Mouse (Mus musculus): Measurements from ENCODE around the gene Iqch.

The Iqch gene

DNA sequence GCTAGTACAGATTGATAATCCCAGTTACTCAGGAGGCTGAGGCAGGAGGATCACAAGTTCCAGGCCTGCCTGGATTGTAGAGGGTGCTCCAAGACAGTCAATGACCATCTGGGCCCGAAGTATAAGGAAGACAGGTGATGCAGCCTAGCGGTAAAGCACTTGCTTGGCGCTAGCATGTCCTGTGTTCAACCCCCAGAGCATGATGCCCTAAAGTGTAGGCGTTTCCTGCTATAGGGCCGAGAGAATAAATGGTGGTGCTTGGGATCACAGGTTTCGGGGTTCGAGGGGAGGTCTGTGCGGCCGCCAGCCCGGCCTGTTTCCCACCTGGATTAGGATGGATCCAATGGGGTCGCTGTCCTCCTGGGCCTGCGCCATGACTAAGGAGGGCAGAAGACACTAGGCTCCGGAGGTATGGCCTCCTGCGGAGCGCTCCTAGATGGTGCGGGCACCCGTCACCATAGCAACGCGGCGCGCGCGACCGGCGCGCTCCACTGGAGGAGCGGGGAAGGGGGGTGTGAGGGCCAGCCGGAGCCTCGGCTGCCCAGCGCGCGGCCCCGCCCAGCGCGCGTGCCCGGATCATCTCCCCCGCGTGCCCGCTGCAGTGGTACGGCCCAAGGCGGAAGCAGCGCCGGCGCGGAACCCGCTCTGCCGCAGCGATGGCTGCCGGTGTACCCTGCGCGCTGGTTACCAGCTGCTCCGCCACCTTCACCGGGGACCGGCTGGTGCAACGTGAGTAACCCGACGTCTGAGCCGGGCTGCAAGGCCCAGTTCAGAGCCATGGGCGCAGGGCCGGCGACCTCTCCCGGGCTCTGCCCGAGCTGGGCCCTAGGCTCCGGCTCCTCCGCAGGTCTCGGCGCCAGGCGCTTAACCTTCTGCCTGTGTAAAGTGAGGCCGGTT, at the start of gene Iqch, which contains the start of gene Aagab:
Gene Iqch (minus strand): TSS at position 451 of the 897 bp plus-strand sequence.
Gene Aagab (plus strand): TSS at position 618 of the 897 bp plus-strand sequence.
- DNase-seq (ENCODE audit: extremely low spot score, low spot score), result peak; percentile 98

DNA sequence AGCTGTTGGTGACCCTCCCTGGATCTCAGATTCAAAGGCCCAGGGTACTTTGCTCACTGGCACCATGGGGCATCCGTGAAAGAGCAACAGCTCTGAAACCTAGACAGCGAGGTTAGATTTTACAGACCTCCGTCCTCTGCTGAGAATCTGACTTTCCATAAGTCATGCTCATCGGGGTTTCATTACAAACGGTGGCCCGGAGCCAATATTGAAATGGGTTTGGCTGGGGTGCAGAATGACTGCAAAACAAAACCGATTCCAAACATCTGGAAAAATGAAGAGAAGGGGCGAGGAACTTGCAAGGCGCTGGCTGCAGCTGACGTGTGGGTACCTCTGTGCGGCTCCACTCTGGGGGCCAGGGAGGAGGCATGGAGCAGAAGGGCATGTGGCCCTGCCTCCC, 49.3 kb upstream of the Iqch start:
- DNase-seq (ENCODE audit: extremely low spot score, low spot score), result no peak

DNA sequence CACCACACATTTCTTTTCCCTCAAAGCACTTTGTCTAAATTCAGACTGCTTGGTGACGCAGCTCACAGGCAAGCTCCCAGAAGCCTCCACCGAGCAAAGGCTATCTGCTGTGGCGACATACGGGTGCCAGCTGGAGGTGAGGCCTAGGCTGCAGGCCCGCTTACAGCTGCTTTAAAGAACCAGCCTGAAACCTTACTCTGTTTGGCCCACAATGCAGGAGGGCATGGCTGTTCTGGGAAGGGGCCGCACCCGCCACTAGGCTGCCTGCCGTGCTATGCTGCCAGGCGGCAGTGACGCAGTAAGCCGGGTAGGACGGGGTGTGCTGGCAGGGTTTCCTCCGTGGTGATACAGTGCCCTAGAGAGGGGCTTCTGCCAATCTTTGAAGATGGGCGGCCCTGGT, 48.6 kb upstream of the Iqch start:
- no peak for DNase-seq (ENCODE audit: extremely low spot score, low spot score)

DNA sequence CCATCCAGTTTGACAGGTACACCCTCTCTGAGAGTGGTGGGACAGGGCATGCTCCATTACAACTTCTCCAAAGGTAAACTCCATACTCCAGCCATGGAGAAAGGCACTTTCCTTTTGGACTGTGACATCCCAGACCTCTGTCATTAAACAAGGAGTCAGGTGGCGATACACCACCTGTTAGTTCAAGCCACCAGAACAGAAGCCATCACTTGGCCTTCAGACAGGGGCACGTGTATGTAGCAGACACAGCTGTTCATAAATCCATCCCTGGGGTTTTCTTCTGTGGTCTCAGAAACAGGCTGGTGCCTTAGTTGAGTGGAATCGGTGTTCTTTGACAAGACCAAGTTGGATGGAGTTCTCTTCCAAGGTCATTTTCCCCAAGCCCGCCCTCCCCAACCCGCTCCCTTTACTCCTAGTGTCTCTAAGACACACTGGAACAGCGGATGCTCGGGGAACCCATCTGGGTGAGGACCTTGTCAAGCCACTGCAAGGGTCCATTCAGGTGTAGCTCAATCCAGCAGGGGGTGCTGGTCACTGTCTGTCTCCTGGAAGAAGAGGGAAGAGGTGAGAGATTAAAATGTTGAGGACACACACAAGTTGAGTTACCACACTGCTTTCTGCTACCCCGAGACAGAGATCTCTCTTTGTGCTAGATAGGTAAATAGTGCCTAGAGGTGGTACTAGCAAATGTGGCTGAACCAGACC, 47.7 kb upstream of the Iqch start:
- DNase-seq (ENCODE audit: extremely low spot score, low spot score), result no peak

DNA sequence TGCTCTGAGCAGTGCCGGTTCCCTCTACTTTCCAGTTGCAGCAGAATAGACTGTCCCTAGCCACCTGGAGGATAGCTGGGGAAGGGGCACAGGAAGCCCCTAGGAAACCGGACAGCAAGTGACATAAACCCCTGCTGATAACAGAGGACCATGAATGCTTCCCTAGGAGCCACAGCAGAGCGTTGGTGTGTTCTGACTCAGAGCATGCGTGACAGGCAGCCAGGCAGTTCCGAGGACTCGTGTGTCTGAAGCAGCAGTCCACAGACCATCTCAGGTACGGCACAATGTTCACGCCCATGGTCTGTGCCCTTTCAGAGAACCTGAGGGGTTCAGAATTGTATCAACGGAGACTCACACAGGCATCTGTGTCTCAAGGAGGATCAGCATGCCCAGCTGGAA, 46.2 kb upstream of the Iqch start:
- no peak for DNase-seq (ENCODE audit: extremely low spot score, low spot score)

DNA sequence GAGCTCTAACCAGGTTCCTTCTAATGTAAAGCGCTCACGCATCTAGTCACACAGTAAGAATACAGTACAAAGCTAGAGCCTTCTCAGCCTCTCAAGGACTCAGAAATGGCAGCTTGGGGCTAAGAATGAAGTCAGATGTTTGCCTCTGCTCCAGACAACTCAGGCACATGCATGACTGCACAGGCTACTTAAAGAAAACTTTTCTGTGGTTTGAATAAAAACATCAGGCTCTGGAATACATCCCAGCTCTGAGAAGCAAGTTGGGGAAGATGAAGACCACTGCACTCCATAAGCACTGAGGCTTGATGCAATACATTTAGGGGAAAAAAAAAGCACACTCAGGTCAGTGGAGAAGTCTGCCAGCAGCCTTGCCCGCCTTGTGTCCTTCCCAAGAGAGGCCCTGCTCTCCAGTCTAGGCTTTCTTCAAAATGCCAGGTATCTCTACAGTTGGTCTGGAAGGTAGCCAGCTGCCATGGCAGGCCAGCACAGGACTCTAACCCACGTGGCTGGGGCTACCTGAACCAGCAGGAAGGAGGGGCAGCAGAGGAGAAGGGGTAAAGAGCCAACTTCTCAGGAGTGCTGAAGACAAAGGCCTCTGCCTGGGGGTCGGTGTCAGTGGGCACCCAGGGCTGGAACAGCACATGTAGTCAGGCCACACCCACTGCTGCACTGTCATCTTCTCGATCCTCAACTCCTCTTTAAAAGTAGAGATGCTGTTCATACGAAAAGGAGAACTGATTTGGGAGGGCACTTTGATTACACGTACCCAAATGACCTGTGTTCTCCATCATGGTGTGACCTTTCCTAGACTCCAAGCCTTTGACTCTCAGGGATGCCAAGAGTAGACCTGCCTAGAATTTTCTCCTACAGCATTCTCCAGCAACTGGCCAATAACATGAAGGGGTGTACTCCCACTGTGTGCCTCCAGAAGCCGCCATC, 45.6 kb upstream of the Iqch start:
- no peak for DNase-seq (ENCODE audit: extremely low spot score, low spot score)

DNA sequence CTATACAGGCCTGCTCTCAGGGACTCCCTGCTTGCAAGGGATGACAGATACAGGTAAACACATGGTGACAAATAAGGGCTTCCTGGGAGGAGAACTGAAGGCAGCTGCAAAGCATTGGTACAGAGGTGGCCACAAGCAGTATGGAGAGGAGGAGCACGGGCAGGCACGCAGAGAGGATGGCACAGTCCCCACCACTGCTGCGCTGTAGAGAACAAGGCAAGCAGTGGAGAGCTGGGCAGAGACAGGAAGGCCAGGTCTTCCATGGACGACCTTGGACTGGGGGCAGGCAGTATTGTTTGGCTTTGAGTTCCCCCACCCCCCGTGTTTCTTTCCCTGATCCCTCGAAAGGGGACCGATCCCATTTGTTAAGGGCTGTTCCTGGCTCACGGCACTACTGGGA, 42.8 kb upstream of the Iqch start:
- no peak for DNase-seq (ENCODE audit: extremely low spot score, low spot score)

DNA sequence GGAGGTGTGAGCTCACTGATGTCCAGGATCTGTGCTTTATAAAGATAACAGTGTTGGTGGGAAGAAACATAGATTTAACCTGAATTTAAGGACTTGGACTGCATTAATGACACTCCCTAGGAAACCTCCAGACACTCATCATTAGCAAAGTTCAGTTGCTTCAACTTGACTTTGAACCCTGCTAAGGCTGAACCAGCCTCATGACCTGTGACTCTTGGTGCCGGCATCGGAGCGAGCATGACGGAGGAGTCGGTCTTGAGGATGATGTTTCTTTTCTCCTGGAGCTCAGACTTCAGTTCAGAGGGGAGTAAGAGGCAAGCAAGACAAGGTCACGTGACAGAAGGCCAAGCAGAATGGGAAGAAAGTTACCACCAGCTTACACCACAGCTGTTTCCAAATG, 41.7 kb upstream of the Iqch start:
- DNase-seq (ENCODE audit: extremely low spot score, low spot score), result no peak

DNA sequence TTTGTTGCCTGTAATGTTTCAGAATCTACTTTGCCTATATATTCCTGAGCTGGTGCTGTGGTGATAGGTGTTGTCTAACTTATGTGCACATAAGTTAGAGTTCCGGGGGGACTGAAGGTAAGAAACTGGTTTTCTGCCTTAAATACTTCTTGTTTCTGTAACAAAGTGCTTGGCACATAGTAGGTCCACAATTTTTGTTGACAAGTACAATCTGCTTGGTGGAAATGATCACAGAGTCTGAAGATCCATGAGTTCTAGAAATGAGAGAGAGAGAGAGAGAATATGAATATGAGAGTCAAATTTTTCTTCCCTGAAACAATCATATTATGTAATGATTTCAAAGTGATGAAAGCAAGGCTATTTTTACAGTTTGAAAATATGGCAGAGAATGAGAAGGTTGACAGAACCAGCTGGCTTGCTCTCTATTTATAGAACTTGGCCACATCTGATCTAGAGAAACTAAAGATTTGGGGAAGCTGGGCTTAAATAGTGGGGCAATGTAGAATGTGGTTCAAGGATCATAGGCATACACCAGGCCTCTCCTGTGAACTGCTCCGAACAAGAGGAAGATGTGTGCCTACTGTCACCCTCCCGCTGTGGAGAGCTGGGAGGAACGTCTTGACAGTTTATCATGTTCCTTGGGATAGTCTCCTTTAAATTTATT, 39.8 kb upstream of the Iqch start:
- no peak for DNase-seq (ENCODE audit: extremely low spot score, low spot score)

DNA sequence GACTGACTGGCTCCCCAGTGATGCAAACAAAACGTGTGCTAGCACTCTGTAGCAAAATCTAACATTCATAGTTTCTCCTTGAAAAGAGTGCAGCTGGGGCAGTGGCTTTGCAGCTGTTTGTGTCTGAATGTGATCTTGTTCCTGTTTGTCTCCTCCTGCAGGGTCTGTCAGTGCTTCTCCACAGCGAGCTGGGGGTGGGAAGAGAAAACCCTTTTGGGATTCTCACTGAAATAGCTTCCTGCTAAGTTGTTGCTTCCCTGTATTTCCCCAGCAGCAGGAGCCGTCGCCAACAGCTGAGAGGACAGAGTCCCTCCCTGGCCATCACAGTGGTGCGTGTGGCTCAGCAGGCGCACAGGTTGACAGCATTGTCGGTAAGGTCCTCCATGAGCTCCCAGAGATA, 33.8 kb upstream of the Iqch start:
- no peak for DNase-seq (ENCODE audit: extremely low spot score, low spot score)

DNA sequence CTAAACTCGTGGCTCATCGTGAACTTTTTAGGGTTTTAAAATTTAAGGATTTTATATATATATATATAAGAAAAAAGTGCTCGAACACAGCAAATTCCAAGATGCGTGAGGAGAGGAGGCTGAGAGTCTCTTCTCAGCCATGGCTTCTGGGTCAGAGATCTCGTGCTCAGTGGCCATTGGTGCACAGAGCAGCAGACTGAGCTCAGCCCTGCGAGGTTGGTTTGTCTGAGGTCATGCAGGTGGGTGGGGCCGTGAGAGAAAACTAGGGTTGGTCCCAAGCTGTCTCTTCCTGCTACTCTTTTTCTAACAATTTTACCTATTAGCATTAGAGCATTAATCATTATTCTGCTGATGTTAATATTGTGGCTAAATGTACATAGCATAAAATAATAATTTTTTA, 31.0 kb upstream of the Iqch start:
- no peak for DNase-seq (ENCODE audit: extremely low spot score, low spot score)

DNA sequence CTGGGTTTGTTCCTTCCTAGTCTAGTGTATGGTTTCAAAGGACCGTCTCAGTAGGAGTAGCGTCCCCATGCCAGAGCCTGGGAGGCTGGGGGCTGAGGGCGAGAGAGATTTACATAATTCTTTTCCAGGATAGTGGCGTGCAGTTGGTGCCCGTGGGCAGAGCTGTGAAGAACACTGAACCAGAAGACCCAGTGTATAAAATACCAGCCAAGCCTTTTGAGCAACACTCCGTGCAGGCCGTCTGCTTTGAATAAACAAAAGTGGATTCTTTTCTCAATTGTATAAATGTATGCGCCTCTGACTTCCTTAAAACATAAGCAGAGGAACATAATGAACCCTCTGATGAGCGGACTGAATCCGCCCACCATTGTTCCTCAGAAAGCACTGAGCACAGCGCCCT, 30.6 kb upstream of the Iqch start:
- no peak for DNase-seq (ENCODE audit: extremely low spot score, low spot score)

DNA sequence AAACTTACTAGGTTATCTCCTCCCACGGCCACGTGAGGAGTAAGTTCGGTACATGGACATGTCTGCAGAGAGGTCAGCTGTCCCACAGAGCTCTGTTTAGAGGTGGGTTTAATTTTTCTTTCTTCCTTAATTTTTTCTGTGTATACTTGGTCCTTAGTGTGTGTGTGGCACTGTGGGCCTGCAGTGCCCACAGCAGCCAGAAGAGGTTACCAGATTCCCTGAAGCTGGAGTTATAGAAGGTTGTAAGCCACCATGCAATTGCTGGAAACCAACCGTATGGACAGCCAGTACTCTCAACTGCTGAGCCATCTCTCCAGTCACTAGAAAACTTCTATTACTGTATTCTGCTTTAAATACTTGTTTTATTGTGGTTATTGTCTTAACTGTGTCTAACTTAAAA, 29.8 kb upstream of the Iqch start:
- no peak for DNase-seq (ENCODE audit: extremely low spot score, low spot score)

DNA sequence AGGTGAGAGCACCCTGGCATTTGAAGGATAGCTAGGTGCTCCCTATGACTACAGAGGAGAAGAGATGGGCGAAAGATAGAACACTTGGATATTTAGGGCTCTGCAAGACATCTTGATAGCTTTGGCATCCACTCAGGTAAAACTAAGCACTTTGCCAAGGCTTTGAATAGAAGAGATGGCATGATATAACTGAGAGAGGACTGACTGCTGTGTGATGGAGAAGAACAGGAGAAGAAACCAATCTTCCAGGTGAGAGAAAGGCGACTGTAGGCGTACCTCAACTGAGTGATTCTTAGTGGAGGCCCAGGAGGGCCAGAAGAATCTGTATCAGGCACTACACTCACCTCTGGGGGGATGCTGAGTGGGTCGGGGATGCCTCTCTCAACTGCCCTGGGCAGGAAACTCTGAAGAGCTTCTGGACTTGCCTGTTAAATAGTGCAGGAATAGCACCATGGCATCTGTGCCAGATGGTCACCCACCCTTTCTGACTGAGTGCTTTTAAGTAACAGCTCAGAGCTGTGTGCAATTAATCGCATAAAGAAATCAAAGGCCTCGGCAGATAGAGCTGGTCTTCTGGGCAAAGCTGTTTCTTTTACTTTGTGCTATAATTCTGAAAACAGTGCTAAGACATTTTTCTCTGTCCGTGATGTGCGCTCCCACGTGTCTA, 22.9 kb upstream of the Iqch start:
- no peak for DNase-seq (ENCODE audit: extremely low spot score, low spot score)

DNA sequence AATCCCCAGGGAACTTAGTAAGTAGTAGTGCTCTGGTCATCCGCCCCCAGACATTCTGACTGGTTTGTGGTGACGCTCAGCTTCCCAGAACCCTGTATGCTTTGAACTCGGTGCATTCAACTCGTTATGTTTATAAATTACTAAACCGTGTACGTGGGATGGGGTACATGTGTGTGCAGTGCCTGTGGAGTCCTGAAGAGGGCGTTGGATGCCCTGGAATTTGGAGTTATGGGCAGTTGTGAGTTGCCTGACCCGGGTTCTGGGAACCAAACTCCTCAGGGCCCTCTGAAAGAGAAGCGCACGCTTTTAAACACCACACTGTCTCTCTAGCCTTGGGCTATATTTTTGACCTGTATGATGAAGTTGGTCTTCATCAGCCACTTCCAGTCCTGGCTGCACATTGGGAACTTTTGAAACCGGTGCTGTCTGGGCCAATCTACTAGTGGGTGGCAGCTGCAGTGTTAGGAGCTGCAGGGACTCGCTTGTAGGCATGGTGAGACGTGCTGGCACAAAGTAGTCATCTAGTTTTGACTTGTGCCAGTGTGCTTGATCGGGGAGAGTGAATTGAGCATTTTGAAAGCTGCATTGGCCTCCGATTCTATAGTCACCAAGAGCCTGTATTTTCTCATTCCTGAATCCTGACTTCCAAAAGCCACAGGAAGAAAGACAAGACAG, 21.7 kb upstream of the Iqch start:
- DNase-seq (ENCODE audit: extremely low spot score, low spot score), result no peak

DNA sequence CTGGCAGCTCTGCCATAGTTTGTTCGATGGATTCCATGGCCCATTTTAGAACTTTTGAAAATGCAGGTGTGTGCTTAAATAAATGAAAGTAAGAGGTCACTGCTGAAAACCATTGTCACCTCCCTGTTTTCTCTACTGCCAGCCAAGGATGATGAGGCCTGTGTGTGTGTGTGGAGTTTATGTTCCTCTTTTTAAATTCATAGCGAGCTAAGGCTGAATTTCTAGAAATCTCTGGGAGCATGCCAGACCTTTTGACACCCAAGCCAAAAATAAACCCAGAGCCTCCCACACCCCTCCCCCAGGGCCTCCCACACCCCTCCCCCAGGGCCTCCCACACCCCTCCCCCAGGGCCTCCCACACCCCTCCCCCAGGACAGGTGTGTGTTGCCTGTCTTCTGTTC, 15.7 kb upstream of the Iqch start:
- no peak for DNase-seq (ENCODE audit: extremely low spot score, low spot score)

DNA sequence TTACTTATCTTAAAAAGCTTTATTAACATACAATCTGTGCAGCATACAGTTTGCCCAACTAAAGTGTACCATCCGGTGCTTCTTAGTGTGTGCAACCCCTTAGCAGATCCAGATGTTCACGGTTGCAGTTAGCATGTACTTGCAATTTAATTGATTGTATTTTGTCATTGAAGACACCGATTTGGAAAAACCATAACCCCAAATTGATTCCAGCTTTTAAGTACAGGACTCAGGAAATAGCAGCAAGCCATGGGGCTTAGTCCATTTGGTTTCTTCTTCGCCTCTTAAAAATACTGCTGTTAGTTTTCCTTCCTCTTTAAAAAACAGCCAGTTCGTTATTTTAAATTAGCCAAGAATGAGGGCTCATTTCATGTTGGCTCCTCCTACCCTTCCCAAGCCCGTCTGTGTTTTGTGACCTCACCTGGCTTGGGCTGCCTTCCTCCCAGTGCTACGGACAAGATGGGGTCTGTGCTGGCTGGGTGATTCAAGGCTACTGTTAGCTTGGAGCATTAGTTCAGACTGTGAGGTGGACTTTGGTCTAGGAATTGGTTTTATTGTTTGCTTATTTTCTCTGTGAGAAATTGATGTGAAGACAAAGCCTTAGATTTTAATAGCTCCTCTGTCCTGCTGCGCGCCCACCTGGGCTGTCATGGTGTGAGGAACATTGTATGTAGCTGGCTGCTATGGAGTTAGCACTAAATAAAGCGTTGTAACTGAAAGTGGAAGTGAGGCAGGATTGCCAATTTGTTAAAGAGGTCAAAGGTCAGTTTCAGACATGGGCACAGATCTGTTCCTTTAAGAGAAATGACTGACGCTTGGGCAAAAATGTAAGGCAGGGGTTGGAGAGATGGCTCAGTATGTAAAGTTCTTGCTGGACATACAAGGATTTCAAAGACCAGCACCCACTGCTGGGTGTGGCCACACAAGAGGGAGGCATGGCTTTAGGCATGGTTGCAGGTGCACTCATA, 12.0 kb upstream of the Iqch start:
- no peak for DNase-seq (ENCODE audit: extremely low spot score, low spot score)

DNA sequence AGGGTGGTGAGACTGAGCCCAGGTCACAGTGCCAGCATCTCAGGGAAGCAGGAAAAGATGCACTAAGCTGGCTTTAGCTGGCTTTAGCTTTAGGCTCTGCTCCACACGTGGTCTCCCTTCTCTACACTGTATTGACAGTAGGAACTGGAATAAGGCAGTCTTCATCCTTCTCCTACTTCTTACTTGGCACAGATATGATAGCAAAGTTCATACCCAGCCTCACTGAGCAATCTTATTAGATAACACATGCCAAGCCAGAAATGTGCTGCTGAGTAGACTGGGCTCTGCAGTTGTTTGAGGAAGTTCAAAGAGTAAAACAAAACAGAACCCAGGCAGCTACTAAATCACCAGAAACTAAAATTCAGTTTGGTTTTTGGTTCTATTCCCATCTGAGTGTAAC, 11.3 kb upstream of the Iqch start:
- no peak for DNase-seq (ENCODE audit: extremely low spot score, low spot score)

All from neural tube, embryonic 10.5 days (tissue).